Mouse (Mus musculus) stomach, postnatal 0 days (tissue): ENCODE data around the gene Tmem108. TPM values are rescaled to one million over a fixed set of nuclear protein-coding genes. Genes with fewer than 3 reads are reported as not detected.

ENCODE experiments used
- ATAC-seq: fragments of 200-750 bp; cut with Nextera tagmentation; 2 replicates; pipeline ENCODE4 v1.8.0; 2017; ENCODE audit not compliant: low FRiP score, low TSS enrichment
- DNase-seq: peaks from one replicate; pipeline ENCODE4 v3.0.0-alpha.2; 2016; ENCODE audit warnings: low spot score
- H3K27ac ChIP-seq: fragments of 300-500 bp; sonication (generic); replicated peaks from 2 replicates; pipeline ENCODE4 v1.5.1; 2014; ENCODE audit warnings: mild to moderate bottlenecking, control low read depth
- H3K27me3 ChIP-seq: fragments of 300-500 bp; sonication (generic); 2 replicates; pipeline ENCODE4 v1.6.1; 2014; ENCODE audit warnings: low read length; ENCODE audit not compliant: control insufficient read depth, insufficient read depth
- H3K36me3 ChIP-seq: fragments of 300-500 bp; sonication (generic); 2 replicates; pipeline ENCODE4 v1.6.1; 2014; ENCODE audit warnings: low read length, mixed read lengths; ENCODE audit not compliant: control insufficient read depth, insufficient read depth
- H3K4me1 ChIP-seq: fragments of 300-500 bp; sonication (generic); replicated peaks from 2 replicates; pipeline ENCODE4 v1.6.1; 2014; ENCODE audit warnings: antibody characterized with exemption; ENCODE audit not compliant: control insufficient read depth, insufficient read depth
- H3K4me2 ChIP-seq: fragments of 300-500 bp; sonication (generic); replicated peaks from 2 replicates; pipeline ENCODE4 v1.6.1; 2014; ENCODE audit warnings: low read depth, mild to moderate bottlenecking, control low read depth, moderate library complexity
- H3K4me3 ChIP-seq: fragments of 300-500 bp; sonication (generic); 2 replicates; pipeline ENCODE4 v1.5.1; 2014; ENCODE audit warnings: low read depth, low read length, control low read depth
- H3K9ac ChIP-seq: fragments of 300-500 bp; sonication (generic); 2 replicates; pipeline ENCODE4 v1.6.1; 2014; ENCODE audit warnings: mild to moderate bottlenecking, low read length, control low read depth, mixed read lengths
- H3K9me3 ChIP-seq: fragments of 300-500 bp; sonication (generic); 2 replicates; pipeline ENCODE4 v1.6.1; 2016; ENCODE audit warnings: low read length; ENCODE audit not compliant: control insufficient read depth
- CTCF ChIP-seq: IDR thresholded peaks from 2 replicates; pipeline ENCODE4 v1.5.1; 2016; ENCODE audit warnings: antibody characterized with exemption, low read depth, mild to moderate bottlenecking, moderate library complexity
- EP300 ChIP-seq: optimal IDR thresholded peaks from 2 replicates; pipeline ENCODE3; 2016; ENCODE audit warnings: antibody characterized with exemption
- WGBS: fragments of 180-500 bp; shearing (Covaris S2); extraction: QIAGEN DNeasy Blood & Tissue Kit; methylation state at CpG from one replicate; pipeline ENCODE4 v1.1.7; 2014; 5-methylcytosine and 5-hydroxymethylcytosine counted together
- polyA plus RNA-seq: library from polyadenylated mRNA; unstranded; fragments of >200 nt; fragmentation: Nextera tagmentation; extraction: Ambion mirVana; gene quantifications from 2 replicates; pipeline ENCODE4 v1.2.1, GENCODE M21; 2015

Tmem108 gene
- polyA plus RNA-seq, 1 experiment from 2014 or later, result 4.2 TPM

DNA sequence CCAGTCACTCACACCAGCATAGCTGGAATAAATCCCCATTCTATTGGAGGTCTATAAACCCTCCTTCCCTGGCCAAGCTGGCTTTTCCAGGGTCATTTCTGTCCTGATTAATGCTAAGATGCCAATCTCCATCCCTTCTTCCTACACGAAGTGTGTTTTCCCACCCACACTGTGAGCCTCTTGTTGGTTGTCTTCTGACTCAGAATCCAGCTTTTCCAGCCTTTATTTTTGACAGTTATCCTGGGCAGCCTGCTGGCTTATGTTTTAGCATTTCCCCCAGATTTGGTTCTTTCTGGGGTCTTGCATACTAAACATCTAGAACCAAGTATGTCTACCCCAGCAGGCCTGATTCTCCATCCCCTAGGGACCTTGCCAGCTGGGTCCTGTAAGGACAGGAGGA lies 217.0 kb downstream of the Tmem108 start:
- Histone ChIP-seq H3K4me1 (no peaks in the 10 kb centered on the region), H3K4me3 (no peak overlapping the region), H3K9ac (no peak overlapping the region), H3K27ac (no peak overlapping the region), H3K4me2 (no peak overlapping the region), H3K36me3 (no peaks in the 10 kb centered on the region), H3K27me3 (no peaks in the 10 kb centered on the region), H3K9me3 (no peaks in the 10 kb centered on the region)
- no peak for TF ChIP-seq EP300
- no peak for TF ChIP-seq CTCF
- ATAC-seq (no peak), DNase-seq (no peak)
- WGBS, result 62% methylated on average over 1 of the region's 1 CpGs

DNA sequence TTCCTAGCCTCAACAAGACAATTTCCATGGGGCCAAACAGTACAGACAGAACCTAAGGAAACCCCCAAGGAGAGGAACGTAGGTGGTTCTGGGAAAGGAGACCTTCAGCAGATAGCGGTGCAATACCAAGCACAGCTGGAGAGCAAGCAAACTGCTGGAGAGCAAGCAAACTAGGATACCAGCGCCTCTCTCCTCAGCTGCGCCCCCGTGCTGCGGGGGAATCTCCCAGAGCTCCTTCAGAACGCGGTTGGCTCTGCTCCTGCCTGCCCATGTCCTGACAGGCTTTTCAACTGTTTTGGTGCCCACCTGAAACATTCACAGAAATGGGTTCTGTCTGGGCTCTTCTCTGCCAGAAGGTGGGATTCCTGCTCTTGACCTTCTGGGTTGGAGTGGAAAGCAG lies 221.1 kb downstream of the Tmem108 start:
- Histone ChIP-seq H3K27me3 (no peaks in the 10 kb centered on the region), H3K36me3 (no peaks in the 10 kb centered on the region), H3K4me2 (no peak overlapping the region), H3K9me3 (no peaks in the 10 kb centered on the region), H3K4me1 (no peaks in the 10 kb centered on the region), H3K4me3 (no peak overlapping the region), H3K9ac (no peak overlapping the region), H3K27ac (no peak overlapping the region)
- DNase-seq (no peak), ATAC-seq (no peak)
- TF ChIP-seq CTCF (no peak), EP300 (no peak)
- WGBS, result 78% methylated on average over 8 of the region's 8 CpGs

DNA sequence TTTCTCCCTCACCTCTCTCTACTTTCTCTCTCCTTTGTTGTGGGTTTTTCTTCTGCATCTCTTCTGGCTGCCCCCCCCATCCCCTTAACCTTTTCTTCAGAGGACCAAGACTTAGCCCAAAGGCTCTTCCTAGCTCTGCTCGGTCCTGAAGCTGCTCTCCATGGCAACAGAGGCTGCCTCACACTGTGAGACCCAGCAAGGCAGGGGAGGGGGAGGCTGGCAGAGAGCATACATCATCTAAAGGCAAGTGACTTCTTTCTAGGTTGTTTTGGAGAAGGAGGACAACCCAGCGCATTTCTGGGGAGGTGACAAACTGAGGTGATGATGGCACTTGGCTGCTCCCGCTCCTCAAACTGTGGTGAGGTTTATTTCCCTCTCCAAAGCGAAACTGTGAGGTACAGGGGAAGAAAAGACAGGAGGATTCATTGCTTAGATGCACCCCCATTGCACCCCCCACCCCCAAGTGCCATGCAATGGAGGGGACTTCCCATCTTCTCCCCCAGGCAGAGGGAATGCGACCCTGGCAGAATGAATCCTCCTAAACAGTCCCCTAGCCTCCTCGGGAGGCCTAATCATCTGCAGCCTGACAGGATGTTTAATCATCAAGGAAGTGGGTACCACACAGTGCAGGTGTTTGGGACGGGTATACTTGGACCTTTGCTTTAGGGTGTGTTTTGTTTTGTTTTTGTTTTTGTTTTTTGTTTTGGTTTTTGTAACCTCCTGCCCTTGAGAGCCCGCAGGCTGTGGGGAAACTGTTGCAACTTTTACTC lies 223.4 kb downstream of the Tmem108 start:
- ATAC-seq (no peak), DNase-seq (no peak)
- Histone ChIP-seq H3K36me3 (no peaks in the 10 kb centered on the region), H3K9ac (no peak overlapping the region), H3K4me2 (no peak overlapping the region), H3K4me3 (no peak overlapping the region), H3K9me3 (no peaks in the 10 kb centered on the region), H3K27me3 (no peaks in the 10 kb centered on the region), H3K27ac (no peak overlapping the region), H3K4me1 (no peaks in the 10 kb centered on the region)
- WGBS, result 37% methylated on average over 8 of the region's 8 CpGs
- TF ChIP-seq EP300 (no peak), CTCF (no peak)

DNA sequence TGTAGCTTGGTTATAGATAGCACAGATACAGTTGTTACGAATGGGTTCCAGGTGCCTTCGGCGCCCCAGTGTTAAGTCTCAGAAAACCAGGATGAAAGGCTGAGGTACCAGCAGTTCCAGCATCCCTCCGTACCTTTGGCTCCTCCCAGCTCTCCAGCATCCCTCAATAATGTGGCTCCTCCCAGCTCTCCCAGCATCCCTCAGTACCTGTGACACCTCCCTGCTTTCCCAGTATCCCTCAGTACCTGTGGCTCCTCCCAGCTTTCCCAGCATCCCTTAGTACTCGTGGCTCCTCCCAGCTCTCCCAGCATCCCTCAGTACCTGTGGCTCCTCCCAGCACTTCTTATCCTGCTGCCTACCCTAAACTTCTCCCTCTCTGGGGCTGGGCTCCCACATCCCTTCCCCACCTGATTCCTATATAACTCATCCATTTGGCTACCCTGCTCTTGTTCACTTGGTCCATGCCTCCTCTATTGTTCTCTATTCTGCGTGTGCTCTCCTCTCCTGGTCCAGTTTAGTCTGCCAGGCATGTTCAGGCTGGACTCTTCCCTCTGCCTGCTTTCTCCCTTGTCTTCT lies 225.5 kb downstream of the Tmem108 start:
- DNase-seq, result no peak
- 84% methylated on average over 6 of the region's 6 CpGs for WGBS
- Histone ChIP-seq H3K9me3 (no peaks in the 10 kb centered on the region), H3K27ac (no peak overlapping the region), H3K9ac (no peak overlapping the region), H3K4me3 (no peak overlapping the region), H3K36me3 (no peaks in the 10 kb centered on the region), H3K4me2 (no peak overlapping the region), H3K4me1 (no peaks in the 10 kb centered on the region), H3K27me3 (no peaks in the 10 kb centered on the region)
- TF ChIP-seq CTCF, result no peak
- TF ChIP-seq EP300, result no peak
- no peak for ATAC-seq

DNA sequence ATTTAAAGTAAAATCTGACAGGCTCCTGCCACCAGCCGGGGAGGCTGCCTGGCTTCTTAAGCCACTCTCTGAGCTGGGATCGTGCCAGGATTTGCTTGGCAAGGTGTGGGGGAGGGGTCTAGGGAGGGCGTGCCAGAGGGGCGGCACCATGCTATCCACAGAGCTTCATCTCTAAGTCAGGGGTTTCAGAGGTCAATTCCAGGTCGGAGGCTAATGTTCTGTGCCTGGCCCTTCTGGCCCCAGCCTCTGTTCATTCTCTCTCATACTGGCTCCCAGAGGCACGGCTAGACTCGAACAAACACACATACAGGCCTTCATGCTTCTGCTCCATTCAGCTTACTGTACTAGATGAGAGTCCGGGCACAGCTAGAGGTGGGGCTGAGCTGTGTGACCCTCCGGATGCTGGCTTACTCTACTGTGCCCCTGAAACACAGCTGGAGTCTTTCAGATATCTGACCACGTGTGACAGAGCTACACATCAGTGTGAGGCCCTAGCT lies 236.5 kb downstream of the Tmem108 start:
- DNase-seq (peak; percentile 30), ATAC-seq (no peak)
- 20% methylated on average over 10 of the region's 10 CpGs for WGBS
- no peaks in the 10 kb centered on the region for H3K9me3 ChIP-seq
- H3K36me3 ChIP-seq, result no peaks in the 10 kb centered on the region
- no peak overlapping the region for H3K4me2 ChIP-seq
- no peak overlapping the region for H3K27ac ChIP-seq
- no peak overlapping the region for H3K4me3 ChIP-seq
- no peaks in the 10 kb centered on the region for H3K4me1 ChIP-seq
- TF ChIP-seq EP300 (no peak), CTCF (no peak)
- H3K9ac ChIP-seq, result no peak overlapping the region
- no peaks in the 10 kb centered on the region for H3K27me3 ChIP-seq

DNA sequence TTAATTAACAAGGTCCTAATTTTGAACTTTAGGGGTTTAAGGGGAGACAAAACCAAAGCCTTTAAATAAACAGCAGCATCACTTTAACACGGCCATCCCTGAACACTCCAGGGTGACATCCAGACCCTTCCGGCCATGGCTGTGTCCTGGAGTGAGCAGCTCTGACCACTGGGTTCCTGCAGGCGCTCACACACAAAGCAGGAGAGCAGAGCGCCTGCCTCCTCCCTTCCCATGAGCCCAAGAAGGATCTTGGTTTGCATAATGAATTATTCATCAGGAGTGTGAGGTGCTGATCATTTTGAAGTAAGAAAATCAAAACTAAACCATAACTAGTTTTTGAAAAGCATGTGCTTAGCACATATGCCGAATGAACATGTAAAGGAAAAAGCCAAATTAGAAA lies 237.0 kb downstream of the Tmem108 start:
- no peak overlapping the region for H3K27ac ChIP-seq
- no peak overlapping the region for H3K9ac ChIP-seq
- no peaks in the 10 kb centered on the region for H3K36me3 ChIP-seq
- DNase-seq (no peak), ATAC-seq (no peak)
- no peaks in the 10 kb centered on the region for H3K4me1 ChIP-seq
- H3K4me2 ChIP-seq, result no peak overlapping the region
- WGBS, result 39% methylated on average over 5 of the region's 5 CpGs
- H3K9me3 ChIP-seq, result no peaks in the 10 kb centered on the region
- TF ChIP-seq EP300 (no peak), CTCF (no peak)
- no peak overlapping the region for H3K4me3 ChIP-seq
- no peaks in the 10 kb centered on the region for H3K27me3 ChIP-seq
